Mouse (Mus musculus) thymus, adult 2 months (tissue): ENCODE results near the gene Tmem274.

Source experiments
- CTCF ChIP-seq: fragments of 200-500 bp; IDR thresholded peaks from 2 replicates; pipeline ENCODE4 v1.5.1; 2012; ENCODE audit warnings: mild to moderate bottlenecking, control low read depth, low read length, moderate library complexity, borderline replicate concordance; ENCODE audit not compliant: control insufficient read depth, poor library complexity, insufficient read depth; ENCODE audit errors: extremely low read depth
- POLR2A ChIP-seq: fragments of 200-500 bp; IDR thresholded peaks from 2 replicates; pipeline ENCODE4 v1.6.1; 2012; ENCODE audit warnings: mild to moderate bottlenecking, low read length, control low read depth, moderate library complexity; ENCODE audit not compliant: control insufficient read depth, poor library complexity, insufficient read depth; ENCODE audit errors: extremely low read depth

DNA sequence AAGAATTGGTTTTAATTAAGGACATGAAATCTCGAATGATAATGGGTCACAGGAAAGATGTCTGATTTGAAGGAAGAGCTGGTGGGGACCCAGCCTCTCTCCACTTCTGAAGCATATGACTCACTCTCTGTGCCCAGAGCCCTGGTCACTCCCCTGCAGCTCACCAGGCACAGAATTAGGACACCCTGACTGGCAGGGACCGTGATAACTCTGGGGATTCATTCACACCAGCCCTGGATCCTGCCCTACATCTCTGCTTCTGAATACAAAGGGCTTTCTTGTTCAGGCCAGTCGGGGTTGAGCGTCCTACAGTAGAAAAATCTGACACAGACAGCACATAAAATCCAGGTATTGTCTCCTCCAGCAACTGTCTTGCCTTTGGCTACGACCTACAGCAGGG, 18.7 kb upstream of the Tmem274 start:
- TF ChIP-seq CTCF = no peak
- TF ChIP-seq POLR2A = no peak
